Mouse (Mus musculus) brain, adult 10 weeks (tissue): ENCODE data around the gene Trim33. TPM values are rescaled to one million over a fixed set of nuclear protein-coding genes. Genes with fewer than 3 reads are reported as not detected.

ENCODE experiments used
- polyA plus RNA-seq: library from polyadenylated mRNA; stranded (reverse); fragments of 350-450 nt; fragmentation: Illumina TruSeq; extraction: RNeasy Lipid Tissue Mini Kit (QIAGEN cat#74804); gene quantifications from one replicate; pipeline ENCODE4 v1.2.3, GENCODE M21; 2015; ENCODE audit warnings: low read depth, low replicate concordance

Gene Trim33
- 30.7 TPM for polyA plus RNA-seq

GRCm38 (mm10) chr3:103279182-103280149 lies at the start of gene Trim33:
Gene Trim33 (plus strand): TSS chr3:103279293.

Other genes starting within 250 kb of the Trim33 start
- gene Nras, start 221.0 kb upstream of the Trim33 start, polyA plus RNA-seq = 28.6 TPM
- not detected for gene Ampd1, start 205.3 kb upstream of the Trim33 start, polyA plus RNA-seq
- gene Dennd2c, start 176.7 kb upstream of the Trim33 start, polyA plus RNA-seq = 0.40 TPM
- gene Bcas2, start 107.6 kb upstream of the Trim33 start, polyA plus RNA-seq = 101 TPM